Mouse (Mus musculus) neural tube, embryonic 11.5 days (tissue): ENCODE measurements around the gene C1qtnf6. TPM values are rescaled to one million over a fixed set of nuclear protein-coding genes. Genes with fewer than 3 reads are reported as not detected.
A peak's percentile ranks its signal among the peaks of the same experiment; 100 is the strongest.

ENCODE experiments used
- ATAC-seq: fragments of 200-750 bp; cut with Nextera tagmentation; 2 replicates; pipeline ENCODE4 v1.8.0; 2017; ENCODE audit warnings: moderate number of reproducible peaks, mild to moderate bottlenecking, moderate TSS enrichment, moderate library complexity; ENCODE audit not compliant: insufficient read depth, low FRiP score, low TSS enrichment
- DNase-seq: peaks from one replicate; pipeline ENCODE4 v3.0.0-alpha.2; 2015; ENCODE audit warnings: low spot score
- H3K27ac ChIP-seq: fragments of 300-500 bp; sonication (generic); 2 replicates; pipeline ENCODE4 v1.5.1; 2014; ENCODE audit warnings: low read depth, mild to moderate bottlenecking, low read length
- H3K27me3 ChIP-seq: fragments of 300-500 bp; sonication (generic); 2 replicates; pipeline ENCODE4 v1.6.1; 2014; ENCODE audit warnings: mild to moderate bottlenecking, low read length, mixed read lengths; ENCODE audit not compliant: control insufficient read depth, insufficient read depth
- H3K36me3 ChIP-seq: fragments of 300-500 bp; sonication (generic); 2 replicates; pipeline ENCODE4 v1.6.1; 2014; ENCODE audit warnings: mild to moderate bottlenecking, low read length, moderate library complexity, mixed read lengths; ENCODE audit not compliant: control insufficient read depth, insufficient read depth
- H3K4me1 ChIP-seq: fragments of 300-500 bp; sonication (generic); 2 replicates; pipeline ENCODE4 v1.6.1; 2014; ENCODE audit warnings: low read length, mixed read lengths; ENCODE audit not compliant: control insufficient read depth, insufficient read depth
- H3K4me2 ChIP-seq: fragments of 300-500 bp; sonication (generic); 2 replicates; pipeline ENCODE4 v1.6.1; 2014; ENCODE audit warnings: low read depth, mild to moderate bottlenecking, moderate library complexity
- H3K4me3 ChIP-seq: fragments of 300-500 bp; sonication (generic); 2 replicates; pipeline ENCODE4 v1.5.1; 2014; ENCODE audit warnings: low read depth, low read length
- H3K9ac ChIP-seq: fragments of 300-500 bp; sonication (generic); 2 replicates; pipeline ENCODE4 v1.6.1; 2014; ENCODE audit warnings: mild to moderate bottlenecking, low read length
- H3K9me3 ChIP-seq: fragments of 300-500 bp; sonication (generic); 2 replicates; pipeline ENCODE4 v1.6.1; 2016; ENCODE audit warnings: low read length; ENCODE audit not compliant: control insufficient read depth
- WGBS: fragments of 180-500 bp; shearing (Covaris S2); extraction: QIAGEN DNeasy Blood & Tissue Kit; methylation state at CpG from one replicate; pipeline ENCODE4 v1.1.7; 2014; 5-methylcytosine and 5-hydroxymethylcytosine counted together
- polyA plus RNA-seq: library from polyadenylated mRNA; unstranded; fragments of >200 nt; fragmentation: Nextera tagmentation; extraction: Ambion mirVana; gene quantifications from 2 replicates; pipeline ENCODE4 v1.2.1, GENCODE M21; 2014

Gene C1qtnf6
- polyA plus RNA-seq, 1 experiment from 2014 or later, result 12.8 TPM

DNA sequence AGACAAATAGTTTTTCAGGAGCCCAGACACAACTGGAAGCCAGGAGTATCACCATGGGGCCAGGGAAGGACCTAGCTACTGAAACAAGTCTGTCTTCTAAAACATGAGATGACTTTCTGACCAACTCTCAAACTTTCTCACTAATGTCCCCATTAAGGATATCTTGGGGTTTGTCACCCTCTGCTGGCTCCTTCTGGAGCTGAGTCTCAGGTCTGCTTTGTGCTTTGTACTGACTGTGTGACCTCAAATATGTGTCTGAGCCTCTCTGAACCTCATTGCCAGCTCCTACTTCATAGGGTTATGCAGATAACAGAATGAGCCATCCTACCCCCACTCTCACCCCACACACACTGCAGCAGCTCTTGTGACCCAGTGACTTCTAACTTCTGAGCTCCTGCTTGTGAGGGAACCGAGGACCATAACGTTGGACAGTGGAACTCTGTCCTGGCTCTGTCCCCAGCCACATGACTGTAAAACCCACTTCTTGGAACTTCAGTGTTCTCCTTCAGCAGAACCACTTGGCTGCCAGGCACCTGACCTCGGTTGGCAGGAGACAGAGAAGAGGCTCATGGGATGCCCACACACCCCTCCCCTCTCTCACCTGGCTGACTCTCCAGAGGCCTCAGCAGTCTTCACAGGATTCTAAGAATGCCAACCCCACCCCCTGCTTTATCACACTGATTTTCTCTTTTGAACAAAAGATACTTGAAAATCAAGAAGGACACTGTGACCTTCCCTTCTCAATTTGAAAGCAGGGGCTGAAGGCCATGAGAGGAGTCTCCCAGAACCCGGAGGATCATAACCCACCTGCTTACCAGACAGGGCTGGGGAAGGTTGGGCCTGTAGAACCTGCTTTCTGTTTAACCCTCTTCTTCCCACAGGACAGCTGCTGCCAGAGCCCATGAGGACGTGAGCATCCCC is 16.5 kb upstream of the C1qtnf6 start:
- ATAC-seq, result no peak
- peak overlapping the region; percentile 39; the same call in 1 of the 2 replicates for H3K27ac ChIP-seq
- no peaks in the 10 kb centered on the region for H3K27me3 ChIP-seq
- no peaks in the 10 kb centered on the region for H3K36me3 ChIP-seq
- H3K9me3 ChIP-seq, result no peaks in the 10 kb centered on the region
- 47% methylated on average over 5 of the region's 5 CpGs for WGBS
- no peak overlapping the region for H3K4me3 ChIP-seq
- H3K4me2 ChIP-seq, result no peak overlapping the region
- H3K4me1 ChIP-seq, result peaks cover 6% of the 10 kb centered on the region; the same call in 1 of the 2 replicates
- H3K9ac ChIP-seq, result no peak overlapping the region
- no peak for DNase-seq

- no peak overlapping the region for H3K27ac ChIP-seq
- 0 out of 2 replicates have a peak, but pooled peaks cover 2% of the 10 kb centered on the region for H3K27me3 ChIP-seq
- no peak overlapping the region for H3K4me3 ChIP-seq
- H3K9ac ChIP-seq, result no peak overlapping the region
- ATAC-seq (no peak), DNase-seq (no peak)
- H3K4me2 ChIP-seq, result no peak overlapping the region
- 85% methylated on average over 4 of the region's 4 CpGs for WGBS
- H3K36me3 ChIP-seq, result no peaks in the 10 kb centered on the region
- H3K9me3 ChIP-seq, result no peaks in the 10 kb centered on the region
- peaks cover 6% of the 10 kb centered on the region; the same call in 1 of the 2 replicates for H3K4me1 ChIP-seq
These were observed 14.8 kb upstream of the C1qtnf6 start for GRCm38 (mm10) chr15:78546060-78546459.

DNA sequence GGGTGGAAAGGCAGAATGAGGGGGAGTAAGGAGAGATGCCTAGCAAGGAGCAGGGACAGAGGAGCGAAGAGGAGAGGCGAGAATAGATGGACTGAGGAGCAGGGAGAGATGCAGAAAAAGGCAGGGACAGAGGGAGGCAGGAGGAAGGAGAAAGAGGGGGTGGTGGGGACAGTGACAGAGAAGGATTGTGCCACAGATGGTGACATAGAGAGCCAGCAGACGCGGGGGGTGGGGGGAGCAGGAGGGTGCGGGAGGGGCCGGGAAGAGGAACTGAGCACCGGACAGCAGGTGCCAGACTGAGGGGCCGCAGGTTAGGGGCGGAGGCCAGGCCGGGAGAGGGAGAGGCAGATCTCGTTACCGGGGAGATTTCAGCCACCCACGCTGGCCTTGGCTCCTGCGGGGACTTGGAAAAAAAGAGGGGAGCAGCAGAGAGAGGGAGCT is 13.4 kb upstream of the C1qtnf6 start, which contains the start of gene Sstr3:
Gene Sstr3 (minus strand): TSS at position 125 of the 441 bp plus-strand sequence.
- Histone ChIP-seq H3K4me3 (no peak within 1 kb of the TSS), H3K4me1 (peaks cover 6% of the 10 kb centered on the region; the same call in 1 of the 2 replicates), H3K27ac (no peak within 1 kb of the TSS), H3K9me3 (no peaks in the 10 kb centered on the region), H3K36me3 (no peaks in the 10 kb centered on the region), H3K27me3 (0 out of 2 replicates have a peak, but pooled peaks cover 2% of the 10 kb centered on the region), H3K4me2 (no peak within 1 kb of the TSS), H3K9ac (no peak within 1 kb of the TSS)
- DNase-seq (peak; percentile 31), ATAC-seq (no peak)
- WGBS, result 13% methylated on average over 14 of the region's 14 CpGs

- Histone ChIP-seq H3K4me2 (no peak overlapping the region), H3K36me3 (no peaks in the 10 kb centered on the region), H3K27me3 (0 out of 2 replicates have a peak, but pooled peaks cover 2% of the 10 kb centered on the region), H3K9me3 (no peaks in the 10 kb centered on the region), H3K9ac (no peak overlapping the region), H3K4me3 (no peak overlapping the region), H3K27ac (no peak overlapping the region), H3K4me1 (peaks cover 6% of the 10 kb centered on the region; the same call in 1 of the 2 replicates)
- ATAC-seq (no peak), DNase-seq (no peak)
- WGBS, result 78% methylated on average over 15 of the region's 15 CpGs
These were observed 12.8 kb upstream of the C1qtnf6 start for GRCm38 (mm10) chr15:78544041-78544440.

DNA sequence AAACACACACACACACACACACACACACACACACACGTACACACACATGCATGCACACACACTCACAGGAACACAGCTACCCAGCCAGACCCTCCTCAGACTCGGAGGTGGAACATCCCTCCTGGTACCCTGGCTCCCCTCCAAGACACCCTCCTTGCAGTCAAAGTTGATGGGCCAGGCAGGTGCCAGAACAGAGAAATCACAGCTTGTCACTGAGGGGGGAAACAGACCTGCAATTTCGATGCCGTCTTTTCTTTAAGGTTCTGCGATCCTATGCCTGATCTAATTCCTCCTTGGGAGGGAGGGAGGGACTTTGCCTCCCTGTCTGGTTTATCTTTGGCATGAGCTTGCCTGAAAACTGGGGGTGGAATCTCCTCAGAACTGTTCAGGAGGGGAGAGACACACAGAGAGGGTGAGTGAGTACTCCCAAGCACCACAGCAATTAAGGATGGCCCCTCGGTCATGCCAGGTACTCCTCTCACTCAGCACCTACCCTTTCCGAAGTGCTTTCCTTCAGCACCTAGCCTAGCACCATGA is 11.6 kb upstream of the C1qtnf6 start:
- H3K36me3 ChIP-seq, result no peaks in the 10 kb centered on the region
- 72% methylated on average over 7 of the region's 7 CpGs for WGBS
- H3K4me3 ChIP-seq, result no peak overlapping the region
- ATAC-seq (no peak), DNase-seq (no peak)
- H3K9me3 ChIP-seq, result no peaks in the 10 kb centered on the region
- H3K9ac ChIP-seq, result no peak overlapping the region
- H3K4me2 ChIP-seq, result no peak overlapping the region
- H3K27me3 ChIP-seq, result 0 out of 2 replicates have a peak, but pooled peaks cover 2% of the 10 kb centered on the region
- no peaks in the 10 kb centered on the region; the same call in 1 of the 2 replicates for H3K4me1 ChIP-seq
- no peak overlapping the region for H3K27ac ChIP-seq

DNA sequence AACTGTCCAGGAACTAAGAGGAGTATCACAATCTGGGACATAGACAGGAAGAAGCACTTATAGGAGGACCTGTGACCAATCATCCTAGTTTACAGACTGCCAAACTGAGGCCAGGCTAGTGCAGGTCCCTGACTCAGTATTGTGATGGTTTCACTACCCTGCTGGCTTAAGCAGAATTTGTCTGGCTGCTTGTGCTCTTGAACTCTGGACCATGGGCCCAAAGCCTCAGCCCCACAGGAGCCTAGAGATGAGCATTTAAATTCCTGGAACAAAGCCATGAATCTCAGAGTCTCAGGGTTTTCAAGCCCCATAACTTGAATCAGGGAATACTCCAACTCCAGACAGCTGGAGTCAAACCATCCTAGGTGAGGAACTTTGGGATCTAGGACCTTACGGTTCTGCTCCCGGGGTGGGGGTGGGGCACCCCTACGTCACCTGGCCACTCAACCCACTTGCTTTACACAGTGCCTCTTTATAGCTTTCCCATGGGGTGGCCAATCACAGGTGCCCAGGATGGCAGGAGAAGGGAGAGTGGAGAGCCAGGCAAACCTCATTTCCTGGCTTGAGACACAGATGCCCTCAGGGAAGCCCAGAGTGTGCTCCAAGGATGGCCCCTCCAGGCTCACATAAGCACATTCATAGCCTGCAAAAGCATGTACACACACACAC is 11.0 kb upstream of the C1qtnf6 start:
- H3K4me2 ChIP-seq, result no peak overlapping the region
- no peaks in the 10 kb centered on the region for H3K9me3 ChIP-seq
- WGBS, result 85% methylated on average over 3 of the region's 3 CpGs
- H3K4me1 ChIP-seq, result no peaks in the 10 kb centered on the region
- DNase-seq (no peak), ATAC-seq (no peak)
- no peak overlapping the region for H3K4me3 ChIP-seq
- H3K27me3 ChIP-seq, result 0 out of 2 replicates have a peak, but pooled peaks cover 2% of the 10 kb centered on the region
- H3K36me3 ChIP-seq, result no peaks in the 10 kb centered on the region
- no peak overlapping the region for H3K9ac ChIP-seq
- no peak overlapping the region for H3K27ac ChIP-seq

DNA sequence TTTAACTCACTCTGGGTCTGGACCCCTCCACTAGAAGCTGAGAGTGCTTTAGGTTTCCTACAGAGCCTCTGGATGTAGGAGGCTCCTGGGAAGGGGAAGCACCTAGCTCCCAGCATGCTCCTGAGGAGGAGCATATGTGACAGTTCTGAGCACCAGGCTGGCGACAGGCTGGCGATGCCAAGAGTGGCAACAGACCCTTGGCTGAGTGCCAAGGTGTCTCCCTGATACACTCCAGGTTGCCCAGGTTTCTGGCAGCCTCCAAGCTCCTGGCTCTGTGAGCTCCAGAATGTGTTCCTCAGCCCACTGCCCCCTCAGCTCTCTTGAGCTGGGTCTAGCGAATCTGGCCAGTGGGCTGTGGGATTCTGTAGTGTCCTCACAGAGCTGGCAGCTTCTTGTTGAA is 10.4 kb upstream of the C1qtnf6 start:
- no peak for DNase-seq
- ATAC-seq, result no peak
- 0 out of 2 replicates have a peak, but pooled peaks cover 2% of the 10 kb centered on the region for H3K27me3 ChIP-seq
- no peaks in the 10 kb centered on the region for H3K36me3 ChIP-seq
- 70% methylated on average over 3 of the region's 3 CpGs for WGBS
- no peaks in the 10 kb centered on the region for H3K4me1 ChIP-seq
- no peak overlapping the region for H3K9ac ChIP-seq
- H3K27ac ChIP-seq, result no peak overlapping the region
- no peaks in the 10 kb centered on the region for H3K9me3 ChIP-seq
- H3K4me2 ChIP-seq, result no peak overlapping the region
- no peak overlapping the region for H3K4me3 ChIP-seq

- no peaks in the 10 kb centered on the region for H3K9me3 ChIP-seq
- no peak overlapping the region for H3K9ac ChIP-seq
- no peak for ATAC-seq
- H3K4me3 ChIP-seq, result no peak overlapping the region
- no peaks in the 10 kb centered on the region for H3K36me3 ChIP-seq
- no peak overlapping the region for H3K27ac ChIP-seq
- H3K27me3 ChIP-seq, result 0 out of 2 replicates have a peak, but pooled peaks cover 2% of the 10 kb centered on the region
- DNase-seq, result no peak
- 81% methylated on average over 3 of the region's 3 CpGs for WGBS
- no peaks in the 10 kb centered on the region for H3K4me1 ChIP-seq
- no peak overlapping the region for H3K4me2 ChIP-seq
These were observed 9.8 kb upstream of the C1qtnf6 start for GRCm38 (mm10) chr15:78541036-78541435.
